Mouse (Mus musculus): ENCODE data around the gene Cep85l.

DNA sequence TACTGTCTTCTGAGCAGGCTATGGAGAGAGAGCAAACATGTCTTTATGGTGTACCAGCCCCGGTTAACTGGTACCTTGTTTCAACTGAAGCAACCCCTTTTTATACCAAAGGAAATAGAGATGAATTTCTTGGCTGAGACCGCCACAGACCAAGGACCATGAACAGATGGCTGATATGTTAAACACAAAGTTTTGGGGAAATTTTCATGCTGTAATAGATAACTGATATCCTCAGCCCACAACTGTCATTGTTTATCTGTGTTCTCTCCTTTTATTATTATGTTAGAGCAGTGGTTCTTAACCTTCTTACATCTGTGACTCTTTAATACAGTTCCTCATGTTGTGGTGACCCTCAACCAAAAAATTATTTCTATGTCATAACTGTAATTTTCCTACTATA is 46.8 kb upstream of the Cep85l start:
- TF ChIP-seq CTCF (IDR thresholded peaks at IDR 0.05; ENCODE audit: extremely low read depth, insufficient read depth, low read length) (no peak), POLR2A (IDR thresholded peaks at IDR 0.05; ENCODE audit: extremely low read depth, insufficient read depth, low read length) (no peak)

All from cortical plate, adult 2 months (tissue).